Mouse (Mus musculus): ENCODE measurements around the gene Lcor. TPM values are rescaled to one million over a fixed set of nuclear protein-coding genes. Genes with fewer than 3 reads are reported as not detected.

Gene Lcor
- polyA plus RNA-seq, 1 experiment from 2014 or later = 26.6 TPM

- Histone ChIP-seq H3K4me1 (replicated peaks) (no peaks in the 10 kb centered on the region), H3K4me3 (no peak within 1 kb of the TSS), H3K9me3 (no peaks in the 10 kb centered on the region), H3K27ac (replicated peaks) (no peak within 1 kb of the TSS), H3K4me2 (no peak within 1 kb of the TSS), H3K36me3 (peaks cover 51% of the 10 kb centered on the region), H3K9ac (no peak within 1 kb of the TSS), H3K27me3 (no peaks in the 10 kb centered on the region)
- WGBS = 94% methylated on average over 23 of the region's 23 CpGs
- ATAC-seq (ENCODE audit: low read depth) = no peak
Observed at GRCm38 (mm10) chr19:41581706-41582420, 99.4 kb downstream of the Lcor start, which contains the start of gene Gm340. Gene Gm340 (plus strand): TSS chr19:41582370.

GRCm38 (mm10) chr19:41582918-41583514, 100.6 kb downstream of the Lcor start:
- Histone ChIP-seq H3K27ac (replicated peaks) (no peak overlapping the region), H3K4me1 (replicated peaks) (no peaks in the 10 kb centered on the region), H3K4me2 (no peak overlapping the region), H3K27me3 (no peaks in the 10 kb centered on the region), H3K4me3 (no peak overlapping the region), H3K9ac (no peak overlapping the region), H3K9me3 (no peaks in the 10 kb centered on the region), H3K36me3 (peaks cover 54% of the 10 kb centered on the region)
- no peak for ATAC-seq (ENCODE audit: low read depth)
- WGBS = 96% methylated on average over 5 of the region's 5 CpGs

GRCm38 (mm10) chr19:41586752-41587151, 104.3 kb downstream of the Lcor start:
- Histone ChIP-seq H3K9ac (no peak overlapping the region), H3K9me3 (no peaks in the 10 kb centered on the region), H3K27ac (replicated peaks) (no peak overlapping the region), H3K27me3 (no peaks in the 10 kb centered on the region), H3K4me1 (replicated peaks) (peaks cover 16% of the 10 kb centered on the region), H3K4me3 (no peak overlapping the region), H3K4me2 (no peak overlapping the region), H3K36me3 (peaks cover 49% of the 10 kb centered on the region)
- no peak for ATAC-seq (ENCODE audit: low read depth)
- 94% methylated on average over 10 of the region's 10 CpGs for WGBS

GRCm38 (mm10) chr19:41587431-41588222, 105.2 kb downstream of the Lcor start:
- Histone ChIP-seq H3K36me3 (peaks cover 40% of the 10 kb centered on the region), H3K27ac (replicated peaks) (no peak overlapping the region), H3K9ac (no peak overlapping the region), H3K9me3 (no peaks in the 10 kb centered on the region), H3K4me3 (no peak overlapping the region), H3K27me3 (no peaks in the 10 kb centered on the region), H3K4me2 (no peak overlapping the region), H3K4me1 (replicated peaks) (peaks cover 23% of the 10 kb centered on the region)
- no peak for ATAC-seq (ENCODE audit: low read depth)
- WGBS = 92% methylated on average over 20 of the region's 20 CpGs

GRCm38 (mm10) chr19:41589026-41589425, 106.6 kb downstream of the Lcor start:
- Histone ChIP-seq H3K4me2 (no peak overlapping the region), H3K9ac (no peak overlapping the region), H3K27ac (replicated peaks) (no peak overlapping the region), H3K27me3 (no peaks in the 10 kb centered on the region), H3K9me3 (no peaks in the 10 kb centered on the region), H3K4me1 (replicated peaks) (peaks cover 23% of the 10 kb centered on the region), H3K36me3 (peaks cover 26% of the 10 kb centered on the region), H3K4me3 (no peak overlapping the region)
- ATAC-seq (ENCODE audit: low read depth) = no peak
- 84% methylated on average over 7 of the region's 7 CpGs for WGBS

DNA sequence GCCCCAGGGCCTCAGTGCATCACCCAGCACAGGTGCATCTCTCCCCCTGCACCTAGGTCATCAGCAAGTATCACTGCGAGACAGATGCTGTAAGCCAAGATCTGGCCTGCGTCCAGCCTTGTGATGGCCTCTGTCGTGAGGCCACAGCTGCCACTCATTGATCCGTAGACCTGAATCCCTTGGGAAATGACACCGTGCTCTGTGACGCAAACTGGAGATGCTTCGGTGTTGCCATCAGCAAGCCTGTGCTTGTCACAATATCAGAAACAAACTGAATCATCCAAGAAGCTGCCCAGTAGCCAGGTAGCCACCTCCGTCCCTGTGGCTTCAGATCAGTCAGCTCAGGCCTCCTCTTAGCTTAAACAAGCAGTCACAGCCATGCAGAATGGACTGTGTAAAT, 107.2 kb downstream of the Lcor start:
- H3K4me2 ChIP-seq = no peak overlapping the region
- ATAC-seq (ENCODE audit: low read depth) = no peak
- no peak overlapping the region for H3K4me3 ChIP-seq
- 67% methylated on average over 8 of the region's 8 CpGs for WGBS
- H3K27ac ChIP-seq (replicated peaks) = no peak overlapping the region
- H3K27me3 ChIP-seq = no peaks in the 10 kb centered on the region
- H3K36me3 ChIP-seq = peaks cover 20% of the 10 kb centered on the region
- H3K9ac ChIP-seq = no peak overlapping the region
- no peaks in the 10 kb centered on the region for H3K9me3 ChIP-seq
- H3K4me1 ChIP-seq (replicated peaks) = peaks cover 23% of the 10 kb centered on the region

GRCm38 (mm10) chr19:41591808-41592207, 109.4 kb downstream of the Lcor start:
- H3K9me3 ChIP-seq = no peaks in the 10 kb centered on the region
- H3K4me2 ChIP-seq = no peak overlapping the region
- 57% methylated on average over 12 of the region's 12 CpGs for WGBS
- ATAC-seq (ENCODE audit: low read depth) = no peak
- no peak overlapping the region for H3K9ac ChIP-seq
- H3K36me3 ChIP-seq = 0 out of 2 replicates have a peak, but pooled peaks cover 2% of the 10 kb centered on the region
- H3K4me1 ChIP-seq (replicated peaks) = peaks cover 23% of the 10 kb centered on the region
- no peak overlapping the region for H3K4me3 ChIP-seq
- no peak overlapping the region for H3K27ac ChIP-seq (replicated peaks)
- H3K27me3 ChIP-seq = no peaks in the 10 kb centered on the region

DNA sequence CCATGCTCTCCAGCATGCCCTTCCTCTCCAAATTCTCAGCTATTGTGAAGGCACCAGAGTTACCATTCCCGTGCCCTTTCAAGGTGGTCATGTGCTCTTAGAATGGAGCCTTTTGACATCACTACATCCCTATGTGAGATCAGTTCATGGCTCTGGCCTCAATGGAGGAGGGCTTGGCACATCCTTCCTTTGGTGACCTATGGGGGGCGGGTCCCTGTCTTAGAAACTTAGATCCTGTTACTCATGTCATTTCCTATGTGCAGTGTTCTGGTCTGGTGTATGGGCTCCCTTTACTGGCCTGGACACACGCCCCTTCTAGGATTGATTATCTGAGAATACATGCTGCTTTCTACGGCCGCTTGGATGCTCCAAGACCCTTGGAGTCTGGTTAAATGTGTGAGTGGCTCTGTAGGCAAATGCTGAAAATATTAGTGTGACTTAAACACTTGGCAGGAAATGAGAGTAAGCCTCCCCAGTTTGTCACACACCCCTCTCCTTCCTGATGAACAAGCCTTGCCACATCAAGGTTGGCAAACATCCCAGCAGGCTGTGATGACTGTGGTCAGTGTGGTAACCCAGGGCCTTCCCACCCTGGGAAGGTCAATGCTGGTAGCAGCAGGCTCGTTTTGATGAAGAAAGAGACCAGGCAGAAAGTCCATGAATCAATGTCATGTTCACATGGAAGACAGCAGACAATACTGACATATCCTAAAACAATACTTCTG, 114.9 kb downstream of the Lcor start:
- Histone ChIP-seq H3K27ac (replicated peaks) (no peak overlapping the region), H3K4me2 (no peak overlapping the region), H3K27me3 (no peaks in the 10 kb centered on the region), H3K9ac (no peak overlapping the region), H3K4me3 (no peak overlapping the region), H3K4me1 (replicated peaks) (peaks cover 14% of the 10 kb centered on the region), H3K36me3 (peaks cover 15% of the 10 kb centered on the region), H3K9me3 (no peaks in the 10 kb centered on the region)
- 79% methylated on average over 6 of the region's 6 CpGs for WGBS
- no peak for ATAC-seq (ENCODE audit: low read depth)

GRCm38 (mm10) chr19:41600647-41601046, 118.2 kb downstream of the Lcor start:
- H3K9me3 ChIP-seq = no peaks in the 10 kb centered on the region
- peaks cover 38% of the 10 kb centered on the region for H3K36me3 ChIP-seq
- peaks cover 13% of the 10 kb centered on the region for H3K4me1 ChIP-seq (replicated peaks)
- no peaks in the 10 kb centered on the region for H3K27me3 ChIP-seq
- 41% methylated on average over 11 of the region's 11 CpGs for WGBS
- H3K9ac ChIP-seq = no peak overlapping the region
- no peak overlapping the region for H3K4me3 ChIP-seq
- H3K4me2 ChIP-seq = no peak overlapping the region
- no peak overlapping the region for H3K27ac ChIP-seq (replicated peaks)
- ATAC-seq (ENCODE audit: low read depth) = no peak

GRCm38 (mm10) chr19:41606208-41606987, 124.0 kb downstream of the Lcor start:
- peaks cover 57% of the 10 kb centered on the region for H3K36me3 ChIP-seq
- H3K4me3 ChIP-seq = no peak overlapping the region
- no peaks in the 10 kb centered on the region for H3K9me3 ChIP-seq
- no peak overlapping the region for H3K9ac ChIP-seq
- no peak overlapping the region for H3K27ac ChIP-seq (replicated peaks)
- H3K27me3 ChIP-seq = no peaks in the 10 kb centered on the region
- H3K4me2 ChIP-seq = no peak overlapping the region
- WGBS = 75% methylated on average over 10 of the region's 10 CpGs
- peaks cover under 1% of the 10 kb centered on the region; the same call in 1 of the 2 replicates for H3K4me1 ChIP-seq (replicated peaks)
- ATAC-seq (ENCODE audit: low read depth) = no peak

DNA sequence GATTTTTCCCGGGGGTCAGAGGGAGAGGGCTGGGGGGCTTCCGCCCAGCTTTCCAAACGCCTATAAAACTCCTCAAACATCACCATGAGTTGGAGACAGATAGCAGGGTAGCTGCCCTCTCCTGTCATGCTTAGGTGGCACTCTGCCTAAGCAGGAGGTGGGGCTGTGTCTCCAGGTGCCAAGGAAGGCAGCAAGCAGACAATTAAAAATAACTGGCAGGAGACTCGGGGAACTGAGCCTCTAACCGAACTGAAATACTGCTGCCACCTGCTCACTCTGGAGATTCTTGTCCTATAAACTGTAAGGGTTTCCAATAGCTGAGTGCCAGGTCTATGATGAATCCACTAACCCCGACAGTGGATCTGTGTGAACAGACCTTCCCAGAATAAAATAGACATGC, 129.2 kb downstream of the Lcor start:
- H3K27me3 ChIP-seq = no peaks in the 10 kb centered on the region; the same call in 1 of the 2 replicates
- peaks cover 25% of the 10 kb centered on the region for H3K36me3 ChIP-seq
- H3K27ac ChIP-seq (replicated peaks) = no peak overlapping the region
- no peak overlapping the region for H3K9ac ChIP-seq
- 73% methylated on average over 6 of the region's 6 CpGs for WGBS
- H3K9me3 ChIP-seq = no peaks in the 10 kb centered on the region
- no peak overlapping the region for H3K4me3 ChIP-seq
- peaks cover 41% of the 10 kb centered on the region for H3K4me1 ChIP-seq (replicated peaks)
- ATAC-seq (ENCODE audit: low read depth) = no peak
- no peak overlapping the region for H3K4me2 ChIP-seq
